Mouse (Mus musculus): ENCODE measurements around the gene Dact3.
A peak's percentile ranks its signal among the peaks of the same experiment; 100 is the strongest.

Gene Dact3

GRCm38 (mm10) chr7:16875310-16875325, at the start of gene Dact3:
Gene Dact3 (plus strand): TSS chr7:16875317.
- no peak for DNase-seq

- DNase-seq, result peak; percentile 67
Observed at GRCm38 (mm10) chr7:16825785-16826184, 49.3 kb upstream of the Dact3 start.

GRCm38 (mm10) chr7:16826571-16826970, 48.5 kb upstream of the Dact3 start:
- DNase-seq, result no peak

GRCm38 (mm10) chr7:16827274-16827673, 47.8 kb upstream of the Dact3 start:
- DNase-seq, result no peak

- DNase-seq, result no peak
Observed at GRCm38 (mm10) chr7:16830449-16830848, 44.7 kb upstream of the Dact3 start.

- no peak for DNase-seq
Observed at GRCm38 (mm10) chr7:16837916-16838803, 37.0 kb upstream of the Dact3 start.

- no peak for DNase-seq
Observed at GRCm38 (mm10) chr7:16838804-16839426, 36.2 kb upstream of the Dact3 start.

GRCm38 (mm10) chr7:16839427-16840108, 35.5 kb upstream of the Dact3 start:
- no peak for DNase-seq

GRCm38 (mm10) chr7:16840109-16840491, 35.0 kb upstream of the Dact3 start:
- no peak for DNase-seq

- DNase-seq, result peak; percentile 61
Observed at GRCm38 (mm10) chr7:16841078-16841477, 34.0 kb upstream of the Dact3 start.

GRCm38 (mm10) chr7:16841561-16842560, 33.3 kb upstream of the Dact3 start:
- DNase-seq, result peak; percentile 90

GRCm38 (mm10) chr7:16842645-16843063, 32.5 kb upstream of the Dact3 start, which contains the start of gene Prkd2:
Gene Prkd2 (plus strand): TSS chr7:16842902.
- peak; percentile 96 for DNase-seq

- DNase-seq, result peak; percentile 86
Observed at GRCm38 (mm10) chr7:16843441-16844171, 31.5 kb upstream of the Dact3 start.

GRCm38 (mm10) chr7:16844696-16845071, 30.4 kb upstream of the Dact3 start:
- DNase-seq, result no peak

- peak; percentile 87 for DNase-seq
Observed at GRCm38 (mm10) chr7:16845072-16845819, 29.9 kb upstream of the Dact3 start.

- no peak for DNase-seq
Observed at GRCm38 (mm10) chr7:16845820-16846167, 29.3 kb upstream of the Dact3 start.

- DNase-seq, result no peak
Observed at GRCm38 (mm10) chr7:16846775-16847174, 28.3 kb upstream of the Dact3 start.

- no peak for DNase-seq
Observed at GRCm38 (mm10) chr7:16847507-16847906, 27.6 kb upstream of the Dact3 start.

GRCm38 (mm10) chr7:16848579-16848978, 26.5 kb upstream of the Dact3 start:
- peak; percentile 58 for DNase-seq

GRCm38 (mm10) chr7:16851636-16852035, 23.5 kb upstream of the Dact3 start:
- DNase-seq, result no peak

GRCm38 (mm10) chr7:16853302-16853831, 21.8 kb upstream of the Dact3 start:
- DNase-seq, result no peak
